Mouse (Mus musculus): ENCODE data around the gene Itpkc.

Itpkc gene

GRCm38 (mm10) chr7:27237527-27237926, 9.1 kb upstream of the Itpkc start:
- 88% methylated on average over 2 of the region's 2 CpGs for WGBS

DNA sequence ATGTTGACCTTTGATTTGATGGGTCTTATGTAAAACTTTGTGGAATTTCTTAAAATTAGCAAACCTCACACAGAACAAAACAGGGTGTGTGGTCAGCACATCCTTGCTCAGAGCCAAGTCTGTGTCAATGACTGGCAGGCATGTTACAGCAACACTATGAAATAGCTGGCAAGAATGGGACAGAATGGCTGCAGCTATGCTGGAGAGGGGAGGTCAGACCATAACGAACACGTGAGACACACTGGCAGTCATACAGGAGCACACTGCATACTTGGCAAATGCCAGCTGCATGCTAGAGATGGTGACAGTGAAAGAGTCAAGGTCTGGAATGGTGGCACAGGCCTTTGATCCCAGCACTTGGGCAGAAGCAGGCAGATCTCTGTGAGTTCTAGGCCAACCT, 7.3 kb upstream of the Itpkc start:
- 77% methylated on average over 2 of the region's 2 CpGs for WGBS

DNA sequence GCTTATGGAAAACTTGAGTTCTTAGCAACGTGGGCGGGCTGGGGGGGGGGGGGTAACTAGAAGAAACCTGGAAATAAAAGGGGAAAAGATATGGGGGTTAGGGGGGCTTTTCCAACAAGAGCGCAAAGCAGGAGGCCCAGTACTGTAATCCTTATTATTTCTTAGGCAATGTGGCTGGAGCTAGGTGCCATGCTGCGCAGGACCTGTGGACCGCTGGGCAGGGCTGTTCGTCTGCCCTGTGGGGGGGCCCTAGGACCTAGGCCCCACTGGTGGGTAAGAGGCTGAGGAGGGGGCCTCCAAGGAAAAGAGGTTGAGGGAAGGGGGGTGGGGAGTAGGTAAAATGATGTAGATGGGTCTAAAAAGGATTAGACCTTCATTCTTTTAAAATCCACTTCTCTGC, 4.8 kb upstream of the Itpkc start:
- 0% methylated on average over 6 of the region's 6 CpGs for WGBS

- under 1% methylated on average over 25 of the region's 25 CpGs for WGBS
Measured at GRCm38 (mm10) chr7:27232781-27233281, 4.4 kb upstream of the Itpkc start, which contains the start of gene Coq8b. Gene Coq8b (plus strand): TSS chr7:27233023.

GRCm38 (mm10) chr7:27231693-27232331, 3.4 kb upstream of the Itpkc start:
- WGBS, result 24% methylated on average over 7 of the region's 7 CpGs

DNA sequence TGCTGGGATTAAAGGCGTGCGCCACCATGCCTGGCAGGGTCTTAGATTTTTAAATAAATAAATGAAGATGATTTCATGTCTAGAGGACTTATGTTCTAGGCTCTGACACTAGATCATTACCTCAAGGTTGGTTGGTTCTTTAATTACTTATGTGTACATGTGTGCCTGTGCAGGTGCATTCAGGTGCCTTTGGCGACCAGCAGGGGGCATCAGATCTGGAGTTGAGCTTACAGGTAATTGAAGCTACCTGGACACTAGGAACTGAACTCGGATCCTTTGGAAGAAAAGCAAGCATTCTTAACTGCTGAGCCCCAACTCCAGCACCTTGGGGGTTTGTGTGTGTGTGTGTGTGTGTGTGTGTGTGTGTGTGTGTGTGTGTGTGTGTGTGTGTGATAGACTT, 2.3 kb upstream of the Itpkc start:
- 82% methylated on average over 4 of the region's 4 CpGs for WGBS

- 11% methylated on average over 6 of the region's 6 CpGs for WGBS
Measured at GRCm38 (mm10) chr7:27228865-27229264, 404 bp upstream of the Itpkc start.

GRCm38 (mm10) chr7:27227676-27228075, 785 bp downstream of the Itpkc start:
- 1% methylated on average over 10 of the region's 10 CpGs for WGBS

GRCm38 (mm10) chr7:27227276-27227675, 1.2 kb downstream of the Itpkc start:
- WGBS, result 21% methylated on average over 9 of the region's 9 CpGs

DNA sequence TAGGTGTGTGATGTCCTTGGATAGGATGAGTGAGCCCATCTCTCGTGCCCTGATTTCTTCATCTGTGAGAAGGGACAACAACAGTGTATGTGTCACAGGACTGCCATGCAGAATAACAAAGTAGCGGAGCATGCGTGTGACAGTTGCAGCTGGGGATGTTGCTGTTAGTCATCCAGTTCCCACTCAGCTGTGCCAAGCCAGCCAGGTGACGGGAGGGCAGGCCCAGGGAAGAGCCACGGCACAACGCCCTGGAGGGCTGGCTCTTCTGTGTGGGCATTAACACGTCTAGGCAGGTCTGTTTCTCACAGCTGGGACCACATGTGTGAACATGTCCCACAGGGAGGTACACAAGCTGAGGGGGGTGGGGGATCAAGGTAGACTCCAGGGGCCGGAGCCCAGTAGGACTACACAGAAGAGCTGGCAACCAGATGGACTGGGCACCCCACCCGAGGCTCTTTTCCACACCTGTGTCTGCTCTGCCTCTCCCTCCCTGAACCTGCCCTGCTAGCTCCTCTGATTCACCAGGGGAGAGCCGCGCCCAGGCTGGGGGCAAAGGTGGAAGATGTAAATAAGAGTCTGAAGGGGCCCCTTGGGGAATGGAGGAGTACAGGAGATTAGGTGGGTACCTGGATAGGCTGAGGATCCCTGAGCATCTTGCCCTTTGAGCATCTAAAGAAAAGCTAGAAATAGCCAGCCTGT, 3.4 kb downstream of the Itpkc start:
- 51% methylated on average over 11 of the region's 11 CpGs for WGBS

GRCm38 (mm10) chr7:27222538-27222937, 5.9 kb downstream of the Itpkc start:
- 76% methylated on average over 1 of the region's 1 CpGs for WGBS

DNA sequence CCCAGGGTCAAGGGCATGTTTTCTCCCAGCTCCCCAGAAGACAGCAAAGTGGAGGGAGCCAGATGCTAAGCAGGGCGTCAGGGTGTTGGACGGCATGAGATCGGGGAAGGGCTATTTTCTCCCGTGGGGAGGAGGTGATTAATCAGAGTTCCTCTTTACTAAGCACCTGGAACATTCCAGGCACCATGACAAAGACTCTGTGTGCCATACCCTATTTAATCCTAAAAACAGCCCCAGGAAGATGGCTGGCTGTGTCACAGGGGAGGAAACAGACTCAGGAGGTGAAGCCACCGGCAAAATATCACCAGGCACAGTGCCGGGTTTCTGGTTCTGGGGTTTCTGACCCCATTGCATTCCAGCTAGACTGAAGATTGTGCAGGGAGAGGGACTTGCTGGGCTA, 6.5 kb downstream of the Itpkc start:
- WGBS, result 72% methylated on average over 6 of the region's 6 CpGs

- 91% methylated on average over 11 of the region's 11 CpGs for whole genome bisulfite sequencing
Measured at GRCm38 (mm10) chr7:27219937-27220336, 8.5 kb downstream of the Itpkc start.

GRCm38 (mm10) chr7:27218586-27218985, 9.9 kb downstream of the Itpkc start:
- 64% methylated on average over 7 of the region's 7 CpGs for WGBS

DNA sequence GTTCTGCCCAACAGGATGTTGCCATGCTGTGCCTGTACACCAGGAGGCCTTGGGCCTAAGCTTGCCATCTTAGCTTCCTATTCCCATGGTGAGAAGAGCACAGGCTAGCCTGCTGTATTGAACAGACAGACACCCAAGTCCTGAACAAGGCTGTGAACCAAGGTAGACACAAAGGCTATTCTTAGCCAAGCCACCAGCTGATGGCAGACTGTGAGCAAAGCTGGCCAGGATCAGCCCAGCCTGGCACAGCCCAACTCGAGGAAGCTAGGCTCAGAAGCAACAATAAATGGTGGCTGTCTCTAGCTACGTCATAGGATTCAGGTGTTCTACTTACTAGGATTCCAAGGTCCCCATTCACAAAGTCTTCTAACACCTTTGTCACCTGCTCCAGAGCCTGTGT, 15.8 kb downstream of the Itpkc start:
- 71% methylated on average over 2 of the region's 2 CpGs for WGBS

GRCm38 (mm10) chr7:27203730-27204449, 24.6 kb downstream of the Itpkc start:
- 93% methylated on average over 8 of the region's 8 CpGs for WGBS

- 89% methylated on average over 8 of the region's 8 CpGs for WGBS
Measured at GRCm38 (mm10) chr7:27198779-27199178, 29.7 kb downstream of the Itpkc start.

DNA sequence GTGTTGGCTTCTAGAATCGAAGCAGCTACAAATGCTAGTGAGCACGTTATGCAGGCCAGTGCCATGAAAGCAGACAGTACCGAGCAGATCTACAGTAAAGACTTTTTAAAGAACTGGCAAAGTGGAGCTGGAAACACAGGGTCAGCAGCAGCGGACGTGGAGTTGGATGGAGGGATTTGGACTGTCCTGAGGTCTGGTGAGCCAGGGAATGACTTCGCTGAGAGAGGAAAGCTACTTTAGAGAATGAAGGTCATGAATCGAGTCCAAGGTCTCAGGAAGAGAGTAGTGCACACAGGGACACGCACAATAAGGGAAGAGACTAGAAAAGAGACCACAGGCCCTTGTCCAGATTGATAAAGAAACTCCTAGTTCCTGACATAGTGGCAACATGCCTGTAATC, 30.8 kb downstream of the Itpkc start:
- WGBS, result 93% methylated on average over 8 of the region's 8 CpGs

- WGBS, result 85% methylated on average over 3 of the region's 3 CpGs
Measured at GRCm38 (mm10) chr7:27197136-27197535, 31.3 kb downstream of the Itpkc start.

GRCm38 (mm10) chr7:27195681-27196611, 32.5 kb downstream of the Itpkc start, which contains the start of the genes BC024978 and Snrpa:
Gene BC024978 (plus strand): TSS chr7:27195781.
Gene Snrpa (minus strand): TSS chr7:27196271.
- WGBS, result 1% methylated on average over 64 of the region's 64 CpGs

DNA sequence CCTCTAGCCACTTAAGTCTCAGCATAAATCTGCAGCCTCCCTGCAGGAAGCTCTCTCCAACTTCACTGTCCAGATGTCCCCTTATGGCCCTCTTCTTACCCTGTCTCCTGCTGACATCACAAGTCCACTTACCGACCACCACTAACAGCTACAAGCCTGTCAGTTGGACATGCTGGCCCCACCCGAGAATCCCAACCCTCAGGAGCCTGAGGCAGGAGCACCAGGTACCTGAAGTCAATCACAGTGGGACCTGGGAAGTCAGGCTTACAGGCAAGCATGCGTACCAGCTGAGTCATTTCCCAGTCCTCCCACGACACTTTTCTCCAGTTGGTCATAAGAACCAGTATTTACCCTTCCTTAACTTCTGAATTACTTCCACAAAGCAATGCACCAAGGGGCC, 34.7 kb downstream of the Itpkc start:
- 66% methylated on average over 4 of the region's 4 CpGs for WGBS
